Mouse (Mus musculus) megakaryocyte, adult 5-6 weeks (primary cell): Measurements from ENCODE around the gene Lmln. TPM values are rescaled to one million over a fixed set of nuclear protein-coding genes. Genes with fewer than 3 reads are reported as not detected.
"Not testable (repeated sequence)": the region's sequence is repeated elsewhere in the genome, so short reads cannot be mapped to it uniquely, and the experiment has no call there.

Experiments used
- ATAC-seq: 2 replicates; pipeline ENCODE4 v1.8.0; 2016; ENCODE audit warnings: mild to moderate bottlenecking, inconsistent platforms; ENCODE audit not compliant: poor library complexity, severe bottlenecking
- total RNA-seq, 2 experiments: library from RNA; stranded (forward) in 1 of 2; stranded (reverse) in 1 of 2; fragments of 153-499, 151-499 nt in 1 of 2; fragments of 221-1000, 200-1000 nt in 1 of 2; gene quantifications; 2 replicates each; pipeline versions ENCODE4 v1.2.3 to v1.2.4; 2015 to 2017

The Lmln gene
- total RNA-seq, 2 experiments from 2014 or later, result 1.6 to 2.6 TPM

- ATAC-seq, result no peak
These were observed 112.4 kb downstream of the Lmln start for GRCm38 (mm10) chr16:33174695-33175094.

GRCm38 (mm10) chr16:33176831-33177230 is 114.5 kb downstream of the Lmln start:
- not testable (repeated sequence) for ATAC-seq

Other genes with a start within 250 kb of the Lmln start
- gene Fyttd1, start 185.0 kb upstream of the Lmln start, total RNA-seq (2015), result 23.1 and 26.1 TPM in 2 replicates
- 24.1 and 35.0 TPM in 2 replicates for gene Fyttd1, start 185.0 kb upstream of the Lmln start, total RNA-seq (2017)
- 12.4 and 18.8 TPM in 2 replicates for gene Rubcn, start 184.8 kb upstream of the Lmln start, total RNA-seq (2015)
- 22.8 and 22.9 TPM in 2 replicates for gene Rubcn, start 184.8 kb upstream of the Lmln start, total RNA-seq (2017)
- gene Lrch3, start 148.4 kb upstream of the Lmln start, total RNA-seq (2015), result 24.5 and 34.7 TPM in 2 replicates
- gene Lrch3, start 148.4 kb upstream of the Lmln start, total RNA-seq (2017), result 23.9 and 35.6 TPM in 2 replicates
- gene Iqcg, start 6.3 kb upstream of the Lmln start, total RNA-seq (2015), result 0.14 TPM in 1 of 2 replicates, not detected in the other
- 0.15 and 0.53 TPM in 2 replicates for gene Iqcg, start 6.3 kb upstream of the Lmln start, total RNA-seq (2017)
- 1,940 and 2,009 TPM in 2 replicates for gene Rpl35a, start 6.1 kb upstream of the Lmln start, total RNA-seq (2015)
- 1,458 and 1,666 TPM in 2 replicates for gene Rpl35a, start 6.1 kb upstream of the Lmln start, total RNA-seq (2017)
- 17.2 and 18.4 TPM in 2 replicates for gene Osbpl11, start 122.5 kb downstream of the Lmln start, total RNA-seq (2015)
- gene Osbpl11, start 122.5 kb downstream of the Lmln start, total RNA-seq (2017), result 29.1 and 30.0 TPM in 2 replicates
- 61.0 and 61.8 TPM in 2 replicates for gene Snx4, start 188.9 kb downstream of the Lmln start, total RNA-seq (2015)
- gene Snx4, start 188.9 kb downstream of the Lmln start, total RNA-seq (2017), result 76.8 and 88.0 TPM in 2 replicates